Mouse (Mus musculus): ENCODE data around the gene Wscd2.

DNA sequence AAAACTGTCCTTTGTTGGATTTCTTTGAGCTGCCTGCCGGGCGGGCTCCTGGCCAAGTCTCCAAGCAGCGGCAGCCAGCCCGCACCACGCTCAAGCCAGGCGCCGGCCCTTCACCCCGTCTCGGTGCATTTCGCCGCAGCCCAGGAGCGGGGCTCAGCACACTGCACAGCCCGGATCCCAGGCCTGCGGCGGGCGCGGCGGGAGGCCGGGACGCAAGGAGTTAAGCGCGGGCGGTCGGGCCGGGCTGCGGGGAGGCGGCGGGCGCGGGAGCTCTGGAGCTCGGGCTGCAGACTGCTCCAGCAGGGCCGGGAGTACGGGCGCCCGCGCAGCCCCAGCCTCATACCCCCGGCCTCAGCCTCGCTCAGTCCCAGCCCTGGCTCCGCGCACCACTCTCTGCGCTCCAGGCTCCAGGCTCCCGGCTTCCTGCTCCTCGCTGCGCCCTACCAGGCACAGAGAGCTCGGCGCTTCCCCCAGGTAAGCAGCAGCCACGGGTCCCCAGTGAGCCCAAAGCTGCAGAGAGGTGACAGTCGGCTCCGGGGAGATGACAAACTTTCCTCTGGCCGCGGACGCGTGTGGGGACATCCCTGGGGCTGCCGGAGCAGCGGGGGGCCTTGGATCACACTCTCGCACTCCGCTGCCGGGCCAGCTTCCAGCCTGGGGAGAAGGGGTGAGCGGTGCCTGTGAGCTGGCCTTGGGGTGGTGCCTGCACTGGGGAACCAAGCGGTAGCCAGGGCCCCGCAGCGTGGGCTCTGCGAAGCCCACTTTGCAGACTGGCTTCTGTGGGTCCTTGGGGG, 531 bp downstream of the Wscd2 start:
- no peak for TF ChIP-seq CTCF (conservative IDR thresholded peaks at IDR 0.05; ENCODE audit: low read length)
- no peak for TF ChIP-seq POU5F1 (IDR thresholded peaks at IDR 0.05; ENCODE audit: borderline replicate concordance, low read length)
